Mouse (Mus musculus) kidney, adult 2 months (tissue): ENCODE data around the gene Plscr5. TPM values are rescaled to one million over a fixed set of nuclear protein-coding genes. Genes with fewer than 3 reads are reported as not detected.

Experiments used
- DNase-seq: peaks from one replicate; pipeline ENCODE4 v3.0.0; 2021
- H3K27ac ChIP-seq: fragments of 200-500 bp; 2 replicates; pipeline ENCODE4 v1.5.1; 2012; ENCODE audit warnings: low read depth, low read length, control low read depth, inconsistent platforms; ENCODE audit not compliant: insufficient read depth
- H3K27me3 ChIP-seq: fragments of 200-500 bp; replicated peaks from 2 replicates; pipeline ENCODE4 v1.6.1; 2012; ENCODE audit warnings: mild to moderate bottlenecking, moderate library complexity, low read length, inconsistent platforms; ENCODE audit not compliant: control insufficient read depth, insufficient read depth
- H3K36me3 ChIP-seq: fragments of 200-500 bp; 2 replicates; pipeline ENCODE4 v1.6.1; 2012; ENCODE audit warnings: mild to moderate bottlenecking, moderate library complexity, low read length, inconsistent platforms; ENCODE audit not compliant: control insufficient read depth, insufficient read depth
- H3K4me1 ChIP-seq: fragments of 200-500 bp; 2 replicates; pipeline ENCODE4 v1.6.1; 2011; ENCODE audit warnings: low read length; ENCODE audit not compliant: control insufficient read depth, insufficient read depth
- H3K4me3 ChIP-seq: fragments of 200-500 bp; 2 replicates; pipeline ENCODE4 v1.5.1; 2011; ENCODE audit warnings: mild to moderate bottlenecking, low read depth, low read length, control low read depth; ENCODE audit not compliant: insufficient read depth
- CTCF ChIP-seq: fragments of 200-500 bp; conservative IDR thresholded peaks from 2 replicates; pipeline ENCODE4 v1.5.1; 2011; ENCODE audit warnings: low read depth, mild to moderate bottlenecking, control low read depth, low read length, moderate library complexity, mixed read lengths; ENCODE audit not compliant: insufficient read depth, insufficient read length
- POLR2A ChIP-seq: fragments of 200-500 bp; IDR thresholded peaks from one replicate; pipeline ENCODE4 v1.6.1; 2011; ENCODE audit warnings: low read depth, low read length, control low read depth
- WGBS: fragments of 180-500 bp; shearing (Covaris S2); methylation state at CpG from one replicate; pipeline ENCODE4 v1.1.7; 2018; 5-methylcytosine and 5-hydroxymethylcytosine counted together
- polyA plus RNA-seq: library from polyadenylated mRNA; depleted of rRNA; stranded (reverse); fragments of >200 nt; gene quantifications from 2 replicates; pipeline ENCODE4 v1.2.3, GENCODE M21; 2012

Plscr5 gene
- polyA plus RNA-seq, 1 experiment, result not detected

DNA sequence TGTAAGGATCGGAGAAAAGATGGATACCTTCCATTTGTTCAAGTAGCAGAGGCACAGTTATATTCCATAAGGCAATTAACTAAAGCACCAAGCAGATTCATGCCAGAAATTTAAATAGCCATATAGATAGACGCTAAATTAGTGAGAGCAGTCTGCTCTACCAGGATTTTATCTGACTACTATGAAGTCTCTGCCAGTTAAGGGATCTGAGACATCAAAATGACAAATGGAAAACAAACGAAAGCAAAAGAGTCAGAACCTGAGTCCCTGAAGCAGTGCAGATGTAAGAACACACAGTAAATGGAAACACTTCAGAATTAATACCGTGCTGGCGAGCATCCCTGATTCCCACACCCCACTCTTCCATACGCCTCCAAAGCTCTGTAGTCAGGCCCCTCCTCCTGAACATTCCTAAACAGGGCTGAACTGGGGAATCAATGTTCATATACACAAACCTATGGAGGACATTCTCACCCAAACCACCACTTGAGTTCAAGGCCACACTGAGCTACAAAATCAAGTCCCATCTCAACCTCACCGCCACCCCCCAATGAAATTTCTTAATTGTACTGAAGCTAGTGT lies 17.7 kb downstream of the Plscr5 start:
- TF ChIP-seq POLR2A, result no peak
- TF ChIP-seq CTCF, result no peak
- no peaks in the 10 kb centered on the region for H3K27me3 ChIP-seq
- H3K4me1 ChIP-seq, result no peaks in the 10 kb centered on the region
- no peak overlapping the region for H3K27ac ChIP-seq
- DNase-seq, result no peak
- H3K4me3 ChIP-seq, result no peak overlapping the region
- WGBS, result 87% methylated on average over 7 of the region's 7 CpGs
- no peaks in the 10 kb centered on the region for H3K36me3 ChIP-seq

DNA sequence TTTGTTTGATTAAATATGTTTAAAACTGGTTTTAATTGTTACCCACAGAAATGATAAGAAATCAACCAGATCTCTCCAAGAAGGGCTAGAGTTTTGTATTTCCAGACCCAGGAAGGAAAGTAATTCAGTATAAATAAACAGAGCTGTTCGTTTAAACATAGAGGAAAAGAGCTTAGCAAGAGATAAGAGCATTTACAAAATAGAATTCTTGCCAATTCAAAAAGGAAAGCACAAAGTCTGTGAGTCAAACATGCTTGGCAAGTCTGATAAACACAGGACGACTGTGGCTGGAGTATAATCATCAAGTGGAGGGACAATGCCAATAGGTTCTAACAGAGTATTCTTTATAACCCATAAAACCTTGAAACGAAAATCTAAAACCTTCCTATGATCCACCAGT lies 18.3 kb downstream of the Plscr5 start:
- Histone ChIP-seq H3K4me1 (no peaks in the 10 kb centered on the region), H3K4me3 (no peak overlapping the region), H3K27ac (no peak overlapping the region), H3K27me3 (no peaks in the 10 kb centered on the region), H3K36me3 (no peaks in the 10 kb centered on the region)
- no peak for DNase-seq
- TF ChIP-seq POLR2A (no peak), CTCF (no peak)
- 47% methylated on average over 3 of the region's 3 CpGs for WGBS

DNA sequence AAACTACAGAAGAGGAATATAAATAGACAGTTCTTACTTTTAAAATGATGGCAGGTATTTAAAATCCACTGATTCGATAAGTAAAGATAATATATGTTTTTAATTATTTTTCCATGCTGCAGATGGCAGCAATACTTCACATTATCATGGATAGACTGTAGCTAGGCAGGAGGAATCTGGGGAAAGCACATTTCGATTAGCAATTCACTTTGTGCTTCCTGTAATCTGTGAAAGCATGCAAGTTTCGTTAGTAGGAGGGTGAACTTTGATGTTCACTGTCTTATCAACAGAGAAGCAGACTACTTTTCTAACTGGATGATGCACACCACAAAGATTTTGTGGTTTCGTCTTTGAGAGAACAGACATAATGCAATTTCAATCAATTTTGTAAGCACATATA lies 24.7 kb downstream of the Plscr5 start:
- no peaks in the 10 kb centered on the region for H3K27me3 ChIP-seq
- DNase-seq, result peak; percentile 46
- 31% methylated on average over 4 of the region's 4 CpGs for WGBS

DNA sequence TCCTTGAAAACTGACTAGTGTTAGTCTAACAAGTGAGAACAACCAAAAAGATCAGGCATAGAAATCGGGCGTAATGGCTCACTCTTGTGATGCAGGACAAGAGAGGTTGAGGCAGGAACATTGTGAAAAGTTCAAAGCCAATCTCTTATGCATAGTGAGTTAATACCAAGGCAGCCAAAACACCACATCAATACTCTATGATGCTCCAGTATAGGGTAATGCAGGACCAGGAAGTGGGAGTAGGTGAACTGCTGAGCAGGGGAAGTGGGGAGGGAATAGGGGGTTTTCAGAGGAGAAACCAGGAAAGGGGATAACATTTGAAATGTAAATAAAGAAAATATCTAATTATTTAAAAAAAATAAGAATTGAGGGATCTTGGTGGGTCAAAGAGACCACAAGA lies 25.2 kb downstream of the Plscr5 start:
- H3K4me3 ChIP-seq, result no peak overlapping the region
- 96% methylated on average over 2 of the region's 2 CpGs for WGBS
- H3K4me1 ChIP-seq, result no peaks in the 10 kb centered on the region; the same call in 1 of the 2 replicates
- no peak for DNase-seq
- no peaks in the 10 kb centered on the region for H3K36me3 ChIP-seq
- no peaks in the 10 kb centered on the region for H3K27me3 ChIP-seq
- TF ChIP-seq CTCF (no peak), POLR2A (no peak)
- no peak overlapping the region for H3K27ac ChIP-seq

More for the DNA sequence above, 24.7 kb downstream of the Plscr5 start:
- H3K4me1 ChIP-seq, result no peaks in the 10 kb centered on the region; the same call in 1 of the 2 replicates
- no peak overlapping the region for H3K4me3 ChIP-seq
- TF ChIP-seq POLR2A (no peak), CTCF (no peak)
- H3K27ac ChIP-seq, result no peak overlapping the region
- no peaks in the 10 kb centered on the region for H3K36me3 ChIP-seq

DNA sequence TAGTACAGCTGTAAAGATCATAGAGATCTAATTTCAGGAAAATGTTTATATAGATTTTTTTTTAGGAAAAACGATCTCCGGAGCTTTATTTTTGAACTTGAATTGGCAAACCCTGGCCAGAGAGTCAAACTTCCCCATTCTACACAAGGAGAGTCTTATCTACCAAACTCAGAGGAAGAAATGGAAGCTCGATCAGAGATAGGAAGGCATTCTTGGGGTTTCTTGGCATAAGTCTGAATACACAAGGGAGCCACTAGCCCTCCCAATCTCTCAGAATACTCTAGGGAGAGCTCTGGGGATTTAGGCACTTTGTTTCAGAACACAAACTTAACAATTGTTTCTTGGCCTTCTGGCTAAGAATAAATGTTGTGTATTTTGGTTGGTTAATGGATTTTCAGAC lies 27.4 kb downstream of the Plscr5 start:
- DNase-seq, result no peak
- TF ChIP-seq CTCF (no peak), POLR2A (no peak)
- 59% methylated on average over 3 of the region's 3 CpGs for WGBS

DNA sequence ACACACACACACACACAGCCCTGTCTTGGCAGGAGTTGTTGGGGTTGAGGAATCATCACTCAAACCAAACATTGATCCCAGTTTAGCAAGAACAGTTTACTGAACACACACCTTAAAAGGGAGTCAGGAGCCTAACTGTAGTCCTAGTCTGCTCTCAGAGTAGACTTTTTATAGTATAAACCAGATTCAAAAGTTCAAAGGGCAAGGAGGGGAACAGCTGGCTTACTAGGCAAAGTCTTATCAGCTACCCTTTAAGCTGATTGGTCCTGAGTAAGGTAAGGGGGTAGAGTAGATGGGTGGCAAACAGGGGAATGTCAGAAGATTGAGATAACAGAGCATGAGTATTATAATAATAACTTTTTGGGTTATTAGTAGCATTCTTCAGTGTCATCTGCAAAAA lies 28.7 kb downstream of the Plscr5 start:
- no peaks in the 10 kb centered on the region for H3K36me3 ChIP-seq
- no peak for DNase-seq
- H3K27ac ChIP-seq, result no peak overlapping the region
- H3K4me3 ChIP-seq, result no peak overlapping the region
- no peak for TF ChIP-seq CTCF
- TF ChIP-seq POLR2A, result no peak
- H3K4me1 ChIP-seq, result no peaks in the 10 kb centered on the region; the same call in 1 of the 2 replicates
- no peaks in the 10 kb centered on the region for H3K27me3 ChIP-seq

More for the DNA sequence above, 27.4 kb downstream of the Plscr5 start:
- H3K4me3 ChIP-seq, result no peak overlapping the region
- H3K27me3 ChIP-seq, result no peaks in the 10 kb centered on the region
- no peaks in the 10 kb centered on the region for H3K36me3 ChIP-seq
- no peak overlapping the region for H3K27ac ChIP-seq
- no peaks in the 10 kb centered on the region; the same call in 1 of the 2 replicates for H3K4me1 ChIP-seq

DNA sequence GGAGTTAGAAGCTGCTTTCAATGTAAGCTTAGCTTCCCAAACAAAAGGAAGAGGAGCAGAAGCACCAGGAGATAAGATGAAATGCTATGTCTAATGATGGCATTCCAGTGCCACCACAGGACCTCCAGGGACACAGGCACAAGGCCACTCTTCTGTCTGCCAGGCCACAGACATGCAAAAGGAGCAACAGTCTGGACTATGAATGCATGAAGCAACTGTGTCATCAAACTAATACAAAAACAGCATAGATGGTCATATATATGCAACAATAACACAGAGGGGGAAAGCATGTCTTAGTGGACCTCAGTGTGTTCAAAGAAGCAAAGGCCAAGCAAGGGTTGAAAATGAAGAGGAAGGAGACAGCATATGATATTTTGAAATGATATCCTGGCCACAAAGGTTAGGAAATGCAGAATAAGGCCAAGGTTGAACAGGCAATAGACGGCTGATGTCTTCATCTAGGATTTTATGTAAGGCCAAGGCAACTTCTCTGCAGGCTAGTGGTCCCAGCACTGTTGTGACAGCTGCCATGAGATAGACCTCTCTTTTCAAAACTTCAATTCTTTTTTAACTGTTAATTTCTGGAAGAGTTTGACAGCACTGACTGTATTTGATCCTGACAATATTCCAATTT lies 32.0 kb downstream of the Plscr5 start:
- Histone ChIP-seq H3K4me1 (no peaks in the 10 kb centered on the region), H3K4me3 (no peak overlapping the region), H3K27ac (no peak overlapping the region), H3K36me3 (no peaks in the 10 kb centered on the region), H3K27me3 (no peaks in the 10 kb centered on the region)
- TF ChIP-seq POLR2A (no peak), CTCF (no peak)
- DNase-seq, result no peak
- 94% methylated on average over 1 of the region's 1 CpGs for WGBS
